Mouse (Mus musculus): ENCODE measurements around the gene Adam1a.

DNA sequence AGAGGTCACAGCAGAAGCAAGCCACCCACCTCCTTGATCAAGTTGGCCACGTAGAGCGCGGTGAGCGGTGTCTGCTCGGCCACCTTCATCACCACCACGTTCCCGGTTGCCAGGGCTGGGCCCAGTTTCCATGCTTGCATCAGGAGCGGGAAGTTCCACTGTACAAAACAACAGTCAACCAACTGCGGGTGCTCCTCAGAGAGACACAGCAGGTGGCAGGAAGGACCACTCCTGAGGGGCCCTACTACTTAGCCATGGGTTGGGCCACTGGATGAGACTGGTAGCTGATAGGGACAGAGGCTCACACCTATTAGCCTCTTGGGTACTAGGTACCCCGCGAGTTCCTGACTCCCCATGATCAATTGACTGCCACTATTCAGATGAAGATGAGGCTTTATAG lies 30.6 kb upstream of the Adam1a start:
- TF ChIP-seq CTCF (IDR thresholded peaks at IDR 0.05; ENCODE audit: low read depth) (no peak), EP300 (IDR thresholded peaks at IDR 0.05; ENCODE audit: low read depth) (no peak)

All from liver, postnatal 0 days (tissue).